Mouse (Mus musculus): Measurements from ENCODE around the gene Olfr970.

GRCm38 (mm10) chr9:39783153-39783552 is 25.5 kb upstream of the Olfr970 start, which contains the start of gene Olfr968:
- TF ChIP-seq CTCF (IDR thresholded peaks at IDR 0.05; ENCODE audit: insufficient read depth, low read length) (no peak), POLR2A (IDR thresholded peaks at IDR 0.05; ENCODE audit: borderline replicate concordance, extremely low read depth, low read depth, low read length) (no peak)
